Mouse (Mus musculus): ENCODE results near the gene Vwce. TPM values are rescaled to one million over a fixed set of nuclear protein-coding genes. Genes with fewer than 3 reads are reported as not detected.
A peak's percentile ranks its signal among the peaks of the same experiment; 100 is the strongest.

The Vwce gene
- polyA plus RNA-seq, 1 experiment: not detected

DNA sequence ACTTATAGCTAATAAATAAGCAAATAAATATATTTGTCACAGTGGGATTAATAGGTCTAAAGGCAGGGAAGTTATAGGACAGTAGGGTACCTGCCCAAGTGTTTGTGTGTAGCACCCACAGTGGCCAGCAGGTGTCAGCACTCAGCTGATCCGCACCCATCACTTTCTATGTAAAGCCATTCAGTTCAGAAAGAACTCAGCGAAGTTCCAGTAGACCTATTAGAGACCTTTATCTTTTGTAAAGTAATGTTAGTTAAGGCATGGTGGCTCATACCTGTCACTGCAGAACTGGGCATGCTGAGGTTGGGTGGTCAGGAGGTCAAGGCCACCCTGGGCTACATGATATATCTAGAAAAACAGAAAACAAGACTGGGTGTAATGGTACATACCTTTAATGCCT lies 31.5 kb downstream of the Vwce start:
- no peak overlapping the region for H3K27ac ChIP-seq (ENCODE audit: insufficient read depth, low read depth, low read length)
- H3K4me1 ChIP-seq (ENCODE audit: control insufficient read depth, insufficient read depth, low read length): peaks cover 5% of the 10 kb centered on the region; the same call in 1 of the 2 replicates
- TF ChIP-seq POLR2A (IDR thresholded peaks at IDR 0.05; ENCODE audit: borderline replicate concordance, low read depth, low read length): no peak
- TF ChIP-seq CTCF (IDR thresholded peaks at IDR 0.05; ENCODE audit: low read depth, low read length): peak; percentile 75
- H3K4me3 ChIP-seq (ENCODE audit: insufficient read depth, low read length): no peak overlapping the region

DNA sequence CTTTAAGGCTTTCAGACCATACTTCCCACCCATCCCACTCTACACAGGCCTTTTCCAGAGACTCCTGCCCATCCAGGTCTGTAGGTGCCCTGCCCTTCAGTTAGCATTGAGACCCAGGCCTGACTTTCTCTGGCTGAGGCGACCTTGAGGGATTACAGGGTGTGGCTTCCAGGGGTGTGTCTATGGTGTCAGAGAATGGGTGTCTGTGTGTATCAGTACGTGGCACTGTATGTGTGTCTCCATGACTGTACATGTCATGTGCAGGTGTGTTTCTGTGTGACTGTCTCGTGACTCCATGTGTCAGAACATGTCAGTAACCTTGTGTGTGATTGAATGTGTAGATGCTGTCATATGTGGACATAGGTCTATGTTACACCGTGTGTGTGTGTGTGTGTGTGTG lies 37.3 kb downstream of the Vwce start:
- H3K4me3 ChIP-seq (ENCODE audit: insufficient read depth, low read length): no peak overlapping the region
- H3K4me1 ChIP-seq (ENCODE audit: control insufficient read depth, insufficient read depth, low read length): no peaks in the 10 kb centered on the region
- TF ChIP-seq CTCF (IDR thresholded peaks at IDR 0.05; ENCODE audit: low read depth, low read length) (no peak), POLR2A (IDR thresholded peaks at IDR 0.05; ENCODE audit: borderline replicate concordance, low read depth, low read length) (no peak)
- H3K27ac ChIP-seq (ENCODE audit: insufficient read depth, low read depth, low read length): no peak overlapping the region

DNA sequence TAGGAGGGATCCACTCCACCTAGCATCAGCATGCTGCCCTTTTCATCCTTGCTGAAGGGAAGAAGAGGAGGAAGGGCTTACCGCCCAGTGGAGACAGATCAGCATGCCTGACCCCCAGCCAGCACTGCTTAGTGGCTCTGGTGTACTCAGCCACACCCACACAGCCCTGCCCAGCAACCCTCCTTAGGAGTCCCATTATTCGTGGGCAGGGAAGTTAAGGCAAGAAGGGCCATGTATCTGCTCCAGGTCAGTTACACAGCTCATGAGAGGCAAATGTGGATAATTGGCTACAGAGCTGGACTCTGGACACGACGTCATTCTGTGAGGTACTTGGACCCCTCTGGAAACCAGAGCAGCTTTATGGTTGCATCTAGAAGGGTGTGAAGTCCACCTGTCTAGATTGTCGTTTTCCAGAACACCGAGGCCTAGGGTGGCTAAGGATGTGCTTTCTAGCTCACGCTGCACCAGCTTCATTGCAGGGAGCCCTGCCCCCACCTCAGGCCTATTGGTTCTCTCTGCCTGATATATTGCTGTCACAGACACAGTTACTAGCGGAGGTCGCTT lies 37.9 kb downstream of the Vwce start:
- Histone ChIP-seq H3K4me1 (ENCODE audit: control insufficient read depth, insufficient read depth, low read length) (no peaks in the 10 kb centered on the region), H3K4me3 (ENCODE audit: insufficient read depth, low read length) (no peak overlapping the region), H3K27ac (ENCODE audit: insufficient read depth, low read depth, low read length) (no peak overlapping the region)
- TF ChIP-seq POLR2A (IDR thresholded peaks at IDR 0.05; ENCODE audit: borderline replicate concordance, low read depth, low read length) (no peak), CTCF (IDR thresholded peaks at IDR 0.05; ENCODE audit: low read depth, low read length) (no peak)

DNA sequence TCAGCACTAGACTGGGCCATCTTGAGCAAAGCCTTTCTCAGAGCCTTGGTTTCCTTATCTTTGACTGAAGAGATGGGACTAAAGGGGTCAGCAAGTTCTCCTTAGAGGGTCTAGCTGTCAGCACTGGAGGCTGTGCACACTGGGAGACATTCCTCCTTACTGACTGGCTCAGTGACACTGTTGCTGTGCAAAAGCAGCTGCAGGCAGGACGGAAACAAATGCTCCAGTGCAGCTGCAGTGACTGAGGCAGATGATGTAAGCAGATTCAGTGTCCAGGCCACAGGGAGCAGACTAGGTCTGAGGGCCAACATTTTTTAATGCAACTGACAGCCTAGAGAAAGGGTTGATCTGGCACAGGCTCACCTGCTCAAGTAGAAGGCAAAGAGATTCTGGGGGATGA lies 39.3 kb downstream of the Vwce start:
- Histone ChIP-seq H3K4me3 (ENCODE audit: insufficient read depth, low read length) (no peak overlapping the region), H3K4me1 (ENCODE audit: control insufficient read depth, insufficient read depth, low read length) (no peaks in the 10 kb centered on the region), H3K27ac (ENCODE audit: insufficient read depth, low read depth, low read length) (no peak overlapping the region)
- TF ChIP-seq CTCF (IDR thresholded peaks at IDR 0.05; ENCODE audit: low read depth, low read length) (no peak), POLR2A (IDR thresholded peaks at IDR 0.05; ENCODE audit: borderline replicate concordance, low read depth, low read length) (no peak)

DNA sequence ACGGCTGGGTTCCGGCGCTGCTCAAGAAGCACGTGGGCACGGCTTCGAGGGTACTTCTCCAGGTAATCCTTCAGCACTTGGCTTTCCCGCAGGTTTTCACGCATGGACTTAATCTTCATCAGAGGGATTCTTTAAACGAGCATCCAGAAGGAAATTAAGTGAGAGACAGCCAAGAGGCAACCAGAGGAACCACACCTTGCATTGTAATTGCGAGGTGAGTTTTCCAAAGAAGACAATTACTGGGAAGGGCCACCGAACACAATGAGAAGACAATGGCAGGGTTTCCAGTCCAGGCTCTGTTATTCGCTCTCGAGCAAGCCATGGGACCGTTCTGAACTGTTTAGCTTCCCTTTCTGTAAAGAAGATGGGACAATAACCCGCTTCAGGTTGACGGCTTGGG lies 42.6 kb downstream of the Vwce start:
- TF ChIP-seq POLR2A (IDR thresholded peaks at IDR 0.05; ENCODE audit: borderline replicate concordance, low read depth, low read length) (no peak), CTCF (IDR thresholded peaks at IDR 0.05; ENCODE audit: low read depth, low read length) (no peak)
- H3K27ac ChIP-seq (ENCODE audit: insufficient read depth, low read depth, low read length): no peak overlapping the region
- no peak overlapping the region for H3K4me3 ChIP-seq (ENCODE audit: insufficient read depth, low read length)
- H3K4me1 ChIP-seq (ENCODE audit: control insufficient read depth, insufficient read depth, low read length): no peaks in the 10 kb centered on the region

DNA sequence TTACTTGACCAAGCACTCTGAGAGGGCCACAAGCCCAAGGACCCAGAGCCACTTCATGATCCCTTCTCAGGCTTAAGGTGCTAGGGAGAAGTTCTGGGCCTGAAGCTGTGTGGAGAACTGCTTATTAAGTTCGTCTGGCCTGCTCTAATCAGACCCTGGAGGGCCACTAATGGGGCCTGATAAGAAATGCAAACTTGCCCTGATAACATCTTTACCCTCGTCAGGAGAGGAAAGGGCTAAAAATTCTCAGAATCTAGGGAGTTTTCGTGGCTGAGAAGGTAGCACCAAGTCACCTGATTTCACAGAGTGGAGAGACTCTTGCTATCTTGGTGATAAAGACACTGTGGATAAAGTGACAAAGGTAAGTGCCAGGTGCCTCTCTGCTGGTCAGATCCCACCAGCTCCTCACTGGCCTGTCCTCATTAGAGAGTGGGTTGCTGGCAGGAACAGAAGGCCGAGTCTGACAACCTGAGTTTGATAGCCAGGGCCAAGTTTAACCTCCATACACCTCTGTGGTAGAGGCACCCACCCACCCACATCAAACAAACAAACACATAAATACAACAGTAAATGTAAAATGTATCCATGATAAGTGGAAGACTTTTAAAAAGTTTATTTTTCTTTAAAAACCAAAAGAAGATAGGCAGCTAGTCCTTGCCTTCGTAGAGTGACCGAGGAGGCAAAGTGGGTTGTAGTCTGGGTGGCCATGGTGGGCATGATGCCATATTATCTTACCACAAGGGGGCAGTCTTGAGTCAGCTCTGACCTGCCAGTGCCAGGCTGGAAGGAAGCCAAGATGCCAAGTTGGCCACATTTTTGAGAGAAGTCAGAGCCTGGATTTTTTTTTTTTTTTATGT lies 44.1 kb downstream of the Vwce start, which contains the start of gene Pga5:
Pga5 (minus strand) TSS at position 157 of the 857 bp plus-strand sequence.
- H3K27ac ChIP-seq (ENCODE audit: insufficient read depth, low read depth, low read length): no peak within 1 kb of the TSS
- no peaks in the 10 kb centered on the region for H3K4me1 ChIP-seq (ENCODE audit: control insufficient read depth, insufficient read depth, low read length)
- peak; percentile 84 for TF ChIP-seq CTCF (IDR thresholded peaks at IDR 0.05; ENCODE audit: low read depth, low read length)
- TF ChIP-seq POLR2A (IDR thresholded peaks at IDR 0.05; ENCODE audit: borderline replicate concordance, low read depth, low read length): no peak
- H3K4me3 ChIP-seq (ENCODE audit: insufficient read depth, low read length): no peak within 1 kb of the TSS

DNA sequence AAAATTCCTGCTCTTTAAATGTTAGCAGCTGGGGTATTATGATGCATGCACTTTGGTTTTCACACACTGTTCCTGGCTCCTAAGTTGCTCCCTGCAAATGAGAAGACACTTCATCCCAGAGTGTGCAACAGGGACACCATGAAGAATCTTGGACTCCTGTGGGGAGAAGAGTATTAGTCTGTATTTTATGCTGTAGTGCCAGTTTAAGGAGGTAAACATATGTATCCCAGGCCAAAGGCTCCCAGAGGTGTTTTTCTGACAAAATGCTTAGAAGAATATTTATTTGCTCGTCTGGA lies 44.7 kb downstream of the Vwce start:
- Histone ChIP-seq H3K27ac (ENCODE audit: insufficient read depth, low read depth, low read length) (no peak overlapping the region), H3K4me3 (ENCODE audit: insufficient read depth, low read length) (no peak overlapping the region), H3K4me1 (ENCODE audit: control insufficient read depth, insufficient read depth, low read length) (no peaks in the 10 kb centered on the region)
- TF ChIP-seq CTCF (IDR thresholded peaks at IDR 0.05; ENCODE audit: low read depth, low read length): no peak
- no peak for TF ChIP-seq POLR2A (IDR thresholded peaks at IDR 0.05; ENCODE audit: borderline replicate concordance, low read depth, low read length)

DNA sequence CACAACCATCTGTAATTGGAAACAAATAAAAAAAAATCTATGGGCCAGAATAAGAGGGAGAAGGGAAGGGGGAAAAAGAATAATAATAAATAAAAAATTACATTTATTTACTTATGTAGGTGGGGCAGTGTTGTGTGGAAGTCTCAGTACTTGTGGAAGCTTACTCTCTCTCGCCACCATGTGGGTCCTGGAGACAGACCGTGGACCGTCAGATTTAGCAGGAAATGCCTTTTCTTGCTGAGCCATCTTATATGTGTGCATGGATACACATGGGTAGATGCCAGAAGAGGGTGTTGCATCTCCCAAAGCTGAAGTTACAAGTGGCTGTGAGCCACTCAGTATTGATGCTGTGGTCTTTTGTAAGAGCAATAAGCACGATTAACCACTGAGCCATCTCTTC lies 47.6 kb downstream of the Vwce start:
- no peak overlapping the region for H3K27ac ChIP-seq (ENCODE audit: insufficient read depth, low read depth, low read length)
- no peak overlapping the region for H3K4me3 ChIP-seq (ENCODE audit: insufficient read depth, low read length)
- no peaks in the 10 kb centered on the region for H3K4me1 ChIP-seq (ENCODE audit: control insufficient read depth, insufficient read depth, low read length)
- TF ChIP-seq POLR2A (IDR thresholded peaks at IDR 0.05; ENCODE audit: borderline replicate concordance, low read depth, low read length): no peak
- TF ChIP-seq CTCF (IDR thresholded peaks at IDR 0.05; ENCODE audit: low read depth, low read length): no peak

DNA sequence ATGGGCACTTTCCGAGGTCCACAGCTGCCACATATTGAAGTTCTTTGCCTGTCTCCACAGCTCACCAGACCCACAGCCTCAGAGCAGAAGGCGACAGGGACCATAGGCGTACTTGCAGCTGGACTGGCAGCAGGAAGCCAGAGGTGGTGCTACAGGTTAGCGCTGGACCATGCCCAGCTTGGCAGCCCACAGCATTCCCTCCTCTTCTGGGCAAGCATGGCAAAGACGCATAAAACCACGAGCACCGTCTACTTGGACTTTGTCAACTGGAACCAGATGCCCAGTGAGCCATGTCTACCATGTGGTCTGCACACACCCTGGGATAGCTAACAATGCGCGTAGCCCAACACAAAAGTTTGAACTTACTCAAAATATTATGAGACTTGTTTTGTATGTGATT lies 51.1 kb downstream of the Vwce start:
- TF ChIP-seq POLR2A (IDR thresholded peaks at IDR 0.05; ENCODE audit: borderline replicate concordance, low read depth, low read length): no peak
- no peak for TF ChIP-seq CTCF (IDR thresholded peaks at IDR 0.05; ENCODE audit: low read depth, low read length)
- H3K27ac ChIP-seq (ENCODE audit: insufficient read depth, low read depth, low read length): no peak overlapping the region
- no peak overlapping the region for H3K4me3 ChIP-seq (ENCODE audit: insufficient read depth, low read length)
- peaks cover 12% of the 10 kb centered on the region for H3K4me1 ChIP-seq (ENCODE audit: control insufficient read depth, insufficient read depth, low read length)

DNA sequence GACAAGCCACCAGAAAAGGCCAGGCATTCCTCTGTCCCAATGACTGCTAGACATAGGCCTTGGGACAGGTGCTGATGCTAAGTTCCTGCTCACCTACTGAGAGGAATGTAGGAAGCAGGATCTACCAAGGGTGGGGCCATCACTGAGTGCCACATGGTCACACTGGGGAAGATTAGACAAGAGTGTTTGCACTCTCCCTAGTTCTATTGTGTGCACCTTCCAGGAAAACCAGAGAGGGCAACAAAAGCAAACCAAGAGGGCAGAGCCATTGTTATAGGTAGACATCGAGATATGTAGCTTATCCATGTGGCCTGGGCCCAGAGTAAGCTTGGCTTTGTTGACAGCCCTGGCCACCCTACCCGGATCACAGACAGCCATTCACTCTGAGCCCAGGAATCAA lies 51.7 kb downstream of the Vwce start:
- peaks cover 17% of the 10 kb centered on the region for H3K4me1 ChIP-seq (ENCODE audit: control insufficient read depth, insufficient read depth, low read length)
- no peak for TF ChIP-seq POLR2A (IDR thresholded peaks at IDR 0.05; ENCODE audit: borderline replicate concordance, low read depth, low read length)
- TF ChIP-seq CTCF (IDR thresholded peaks at IDR 0.05; ENCODE audit: low read depth, low read length): no peak

More for the DNA sequence above, 51.7 kb downstream of the Vwce start:
- H3K4me3 ChIP-seq (ENCODE audit: insufficient read depth, low read length): no peak overlapping the region
- no peak overlapping the region for H3K27ac ChIP-seq (ENCODE audit: insufficient read depth, low read depth, low read length)
